Mouse (Mus musculus): ENCODE measurements around the gene Etv4.

GRCm38 (mm10) chr11:101757366-101757765, 27.8 kb downstream of the Etv4 start:
- TF ChIP-seq CTCF (IDR thresholded peaks at IDR 0.05) (no peak), EP300 (IDR thresholded peaks at IDR 0.05) (no peak)
